Mouse (Mus musculus) limb, embryonic 14.5 days (tissue): ENCODE measurements at regions not wholly inside any gene's neighbourhood (a gene's known extent, or its start where the extent isn't known, plus 50 kb on each side); places are given as distances from the start of the nearest gene placed in this dataset.

Experiments
- ATAC-seq: fragments of 200-750 bp; cut with Nextera tagmentation; 2 replicates; pipeline ENCODE4 v1.8.0; 2017; ENCODE audit warnings: low read depth, moderate number of reproducible peaks, moderate TSS enrichment; ENCODE audit not compliant: low FRiP score
- DNase-seq: peaks from one replicate; pipeline ENCODE4 v3.0.0-alpha.2; 2015; ENCODE audit warnings: low spot score
- H3K27ac ChIP-seq: fragments of 300-500 bp; sonication (generic); replicated peaks from 2 replicates; pipeline ENCODE4 v1.5.1; 2014; ENCODE audit warnings: low read depth, mild to moderate bottlenecking, low read length, moderate library complexity, mixed read lengths
- H3K27me3 ChIP-seq: fragments of 300-500 bp; sonication (generic); 2 replicates; pipeline ENCODE4 v1.6.1; 2014; ENCODE audit warnings: low read length, mixed read lengths; ENCODE audit not compliant: control insufficient read depth, insufficient read depth
- H3K36me3 ChIP-seq: fragments of 300-500 bp; sonication (generic); 2 replicates; pipeline ENCODE4 v1.6.1; 2014; ENCODE audit warnings: mild to moderate bottlenecking, low read length, moderate library complexity, mixed read lengths; ENCODE audit not compliant: control insufficient read depth, insufficient read depth
- H3K4me1 ChIP-seq: fragments of 300-500 bp; sonication (generic); 2 replicates; pipeline ENCODE4 v1.6.1; 2014; ENCODE audit warnings: antibody characterized with exemption, low read length, mixed read lengths; ENCODE audit not compliant: control insufficient read depth, insufficient read depth
- H3K4me2 ChIP-seq: fragments of 300-500 bp; sonication (generic); replicated peaks from 2 replicates; pipeline ENCODE4 v1.6.1; 2014; ENCODE audit warnings: low read depth, mild to moderate bottlenecking, low read length, moderate library complexity; ENCODE audit not compliant: severe bottlenecking
- H3K4me3 ChIP-seq: fragments of 300-500 bp; sonication (generic); replicated peaks from 2 replicates; pipeline ENCODE4 v1.5.1; 2014; ENCODE audit warnings: low read length
- H3K9ac ChIP-seq: fragments of 300-500 bp; sonication (generic); 2 replicates; pipeline ENCODE4 v1.6.1; 2014; ENCODE audit warnings: mild to moderate bottlenecking, low read depth, low read length, moderate library complexity; ENCODE audit not compliant: severe bottlenecking
- H3K9me3 ChIP-seq: fragments of 300-500 bp; sonication (generic); 2 replicates; pipeline ENCODE4 v1.6.1; 2016; ENCODE audit warnings: low read length; ENCODE audit not compliant: control insufficient read depth
- POLR2A ChIP-seq: fragments of 200-500 bp; IDR thresholded peaks from 2 replicates; pipeline ENCODE4 v1.8.0; 2012; ENCODE audit warnings: inconsistent platforms, mild to moderate bottlenecking, moderate library complexity, borderline replicate concordance; ENCODE audit not compliant: insufficient read depth, insufficient read length; ENCODE audit errors: extremely low read depth
- WGBS: fragments of 180-500 bp; shearing (Covaris S2); extraction: QIAGEN DNeasy Blood & Tissue Kit; methylation state at CpG from one replicate; pipeline ENCODE4 v1.1.7; 2014; 5-methylcytosine and 5-hydroxymethylcytosine counted together

DNA sequence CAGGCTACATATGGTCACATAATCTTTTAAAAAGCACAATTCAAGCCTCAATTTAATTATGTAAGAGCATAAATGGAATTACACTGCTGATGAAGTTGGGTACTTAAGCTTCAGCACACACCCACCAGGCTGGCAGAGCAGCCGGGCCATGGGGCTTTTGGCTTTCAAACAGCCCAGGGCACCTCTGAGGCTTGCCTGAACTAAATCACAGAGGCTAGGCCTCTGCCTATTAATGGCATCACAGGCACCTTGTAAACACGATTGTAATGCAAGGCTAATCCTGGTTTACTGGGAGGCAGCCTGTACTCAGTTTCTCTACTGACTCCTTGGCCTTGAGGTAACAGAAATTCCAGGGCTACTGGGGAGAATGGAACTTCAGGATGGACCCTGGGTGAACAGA lies 178.1 kb upstream of the Irx5 start:
- Histone ChIP-seq H3K36me3 (no peaks in the 10 kb centered on the region), H3K27ac (no peak overlapping the region), H3K4me1 (peaks cover 16% of the 10 kb centered on the region), H3K9me3 (no peaks in the 10 kb centered on the region), H3K27me3 (no peaks in the 10 kb centered on the region), H3K4me3 (no peak overlapping the region), H3K9ac (no peak overlapping the region), H3K4me2 (no peak overlapping the region)
- TF ChIP-seq POLR2A = no peak
- 17% methylated on average over 2 of the region's 2 CpGs for WGBS
- ATAC-seq = no peak
- DNase-seq = no peak

DNA sequence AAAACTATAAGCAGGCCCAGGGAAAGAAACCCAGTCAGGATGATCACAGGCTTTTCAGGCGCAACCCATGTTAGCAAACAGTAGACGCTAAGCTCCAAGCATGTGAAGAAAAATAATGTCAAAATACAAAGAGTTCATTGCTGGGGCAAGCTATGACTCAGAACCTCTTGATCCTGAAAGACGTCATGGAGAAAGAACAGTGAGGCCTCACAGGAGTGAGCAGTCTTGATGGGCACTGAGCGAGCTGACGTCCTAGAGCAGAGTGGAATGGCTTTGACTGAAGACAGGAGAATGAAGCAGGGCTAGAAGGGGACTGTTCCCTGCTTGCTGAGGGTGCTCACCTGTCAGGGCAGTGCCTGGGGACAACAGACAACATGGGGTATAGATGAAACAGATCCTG lies 181.3 kb upstream of the Irx5 start:
- H3K27ac ChIP-seq = no peak overlapping the region
- DNase-seq = no peak
- WGBS = 69% methylated on average over 5 of the region's 5 CpGs

DNA sequence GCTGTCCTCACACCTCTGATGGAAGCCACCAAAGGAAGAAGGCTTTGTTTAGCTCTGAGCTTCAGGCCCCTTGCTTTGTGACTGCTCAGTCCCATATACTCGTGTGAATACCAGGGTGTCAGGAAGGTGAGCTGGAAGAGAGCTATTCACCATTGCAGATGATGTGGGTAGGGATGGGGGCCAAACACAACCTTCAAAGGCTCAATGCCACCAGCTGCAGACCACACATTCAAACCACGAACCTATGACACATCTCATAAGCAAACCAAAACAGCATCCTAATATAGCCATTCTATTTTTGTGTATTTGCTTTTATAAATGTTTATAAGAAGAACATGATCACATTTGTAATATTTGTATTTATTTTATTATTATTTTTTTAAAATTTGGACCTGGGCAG lies 183.3 kb upstream of the Irx5 start:
- TF ChIP-seq POLR2A = no peak
- no peaks in the 10 kb centered on the region for H3K36me3 ChIP-seq
- no peak overlapping the region for H3K4me3 ChIP-seq
- no peaks in the 10 kb centered on the region for H3K9me3 ChIP-seq
- H3K27ac ChIP-seq = no peak overlapping the region
- DNase-seq (no peak), ATAC-seq (no peak)
- peaks cover 12% of the 10 kb centered on the region for H3K4me1 ChIP-seq
- H3K9ac ChIP-seq = no peak overlapping the region
- no peak overlapping the region for H3K4me2 ChIP-seq
- no peaks in the 10 kb centered on the region for H3K27me3 ChIP-seq
- WGBS = 60% methylated on average over 2 of the region's 2 CpGs

More for the DNA sequence above, 181.3 kb upstream of the Irx5 start:
- H3K9me3 ChIP-seq = no peaks in the 10 kb centered on the region
- no peak overlapping the region for H3K4me3 ChIP-seq
- no peaks in the 10 kb centered on the region for H3K27me3 ChIP-seq
- no peak for TF ChIP-seq POLR2A
- peaks cover 16% of the 10 kb centered on the region for H3K4me1 ChIP-seq
- no peak overlapping the region for H3K4me2 ChIP-seq
- no peak for ATAC-seq
- H3K36me3 ChIP-seq = no peaks in the 10 kb centered on the region
- no peak overlapping the region for H3K9ac ChIP-seq

DNA sequence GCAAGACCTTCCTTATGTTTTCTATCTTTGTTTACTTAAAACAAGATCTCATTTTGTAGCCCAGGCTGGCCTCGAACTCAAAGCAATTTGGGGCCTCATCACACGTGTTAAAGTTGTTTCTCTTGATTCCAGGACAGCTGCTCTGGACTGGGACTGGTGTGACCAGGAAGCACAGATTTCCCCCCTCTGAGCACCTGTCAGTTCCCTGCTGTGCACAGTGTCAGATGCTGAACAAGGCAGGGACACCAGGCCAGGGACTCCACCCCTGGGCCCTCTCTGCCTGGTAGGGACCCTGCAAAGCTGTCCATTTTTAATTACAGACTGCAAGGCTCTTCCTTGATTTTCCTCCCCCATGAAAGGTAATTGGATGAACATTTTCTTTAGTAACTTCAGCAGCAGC lies 185.8 kb upstream of the Irx5 start:
- H3K27ac ChIP-seq = no peak overlapping the region
- H3K9ac ChIP-seq = no peak overlapping the region
- H3K4me3 ChIP-seq = no peak overlapping the region
- H3K4me2 ChIP-seq = no peak overlapping the region
- ATAC-seq = no peak
- no peak for TF ChIP-seq POLR2A
- no peak for DNase-seq
- WGBS = 56% methylated on average over 2 of the region's 2 CpGs
- no peaks in the 10 kb centered on the region for H3K36me3 ChIP-seq
- peaks cover 14% of the 10 kb centered on the region for H3K4me1 ChIP-seq
- H3K9me3 ChIP-seq = no peaks in the 10 kb centered on the region
- no peaks in the 10 kb centered on the region for H3K27me3 ChIP-seq

DNA sequence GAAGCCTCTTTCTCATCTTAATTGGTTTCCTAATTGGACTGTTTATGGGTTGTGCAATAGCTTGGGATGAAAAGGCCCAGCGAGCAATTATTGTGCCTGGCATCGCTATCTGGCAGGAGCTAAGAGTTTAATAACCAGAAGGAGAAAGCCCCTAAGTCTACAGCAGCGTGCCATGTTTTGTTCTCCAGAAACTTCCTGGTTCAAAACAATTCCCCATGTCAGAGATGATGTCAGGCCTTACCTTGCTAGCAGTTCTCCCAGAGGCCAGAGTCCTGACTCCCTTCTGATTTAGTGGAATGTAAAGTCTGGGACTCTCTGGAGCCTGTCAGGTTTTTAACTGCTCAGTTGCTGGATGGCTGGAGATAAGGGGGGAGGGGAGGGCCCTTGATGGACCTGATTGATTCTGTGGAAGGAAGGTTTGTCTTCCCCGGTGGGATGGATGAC lies 190.1 kb upstream of the Irx5 start:
- no peak for ATAC-seq
- DNase-seq = no peak
- no peaks in the 10 kb centered on the region for H3K27me3 ChIP-seq
- peaks cover 9% of the 10 kb centered on the region; the same call in 1 of the 2 replicates for H3K4me1 ChIP-seq
- no peak overlapping the region for H3K4me2 ChIP-seq
- no peak overlapping the region for H3K9ac ChIP-seq
- 12% methylated on average over 4 of the region's 4 CpGs for WGBS
- no peak overlapping the region for H3K27ac ChIP-seq
- H3K4me3 ChIP-seq = no peak overlapping the region
- no peaks in the 10 kb centered on the region for H3K36me3 ChIP-seq
- no peaks in the 10 kb centered on the region for H3K9me3 ChIP-seq
- TF ChIP-seq POLR2A = no peak

DNA sequence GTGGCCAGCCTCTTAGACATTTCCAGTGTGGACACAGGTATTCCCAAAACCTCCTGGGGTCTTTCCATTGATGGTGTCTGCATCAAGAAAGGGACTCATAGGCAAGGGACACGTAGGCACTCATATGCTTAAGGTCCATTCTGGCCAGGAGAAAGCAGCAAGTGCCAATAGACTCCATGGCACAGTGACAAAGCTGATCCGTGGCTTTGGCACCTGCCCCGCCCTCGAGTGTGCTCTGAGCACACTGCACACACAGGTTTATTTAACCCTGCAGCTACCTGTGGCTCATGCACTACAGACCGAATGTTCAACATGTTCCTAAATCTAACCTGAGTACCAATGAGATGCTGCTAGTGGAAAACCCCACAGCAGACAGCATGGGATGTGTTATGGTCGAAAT lies 192.1 kb upstream of the Irx5 start:
- Histone ChIP-seq H3K9ac (no peak overlapping the region), H3K4me1 (peaks cover 9% of the 10 kb centered on the region; the same call in 1 of the 2 replicates), H3K27me3 (no peaks in the 10 kb centered on the region), H3K4me2 (no peak overlapping the region), H3K9me3 (no peaks in the 10 kb centered on the region), H3K36me3 (no peaks in the 10 kb centered on the region), H3K27ac (no peak overlapping the region), H3K4me3 (no peak overlapping the region)
- no peak for DNase-seq
- 84% methylated on average over 6 of the region's 6 CpGs for WGBS
- no peak for ATAC-seq
- no peak for TF ChIP-seq POLR2A
